Mouse (Mus musculus): Measurements from ENCODE around the gene Prss45. TPM values are rescaled to one million over a fixed set of nuclear protein-coding genes. Genes with fewer than 3 reads are reported as not detected.

The Prss45 gene
- total and polyA plus RNA-seq, 3 experiments = not detected

- TF ChIP-seq EP300 (IDR thresholded peaks at IDR 0.05; ENCODE audit: low read length) (peak; percentile 76), MAX (IDR thresholded peaks at IDR 0.05; ENCODE audit: low read length) (peak; percentile 65), MYC (IDR thresholded peaks at IDR 0.05; ENCODE audit: low read depth, low read length) (0 out of 2 replicates have a peak, but pooled peaks have one; percentile 27), SMC3 (IDR thresholded peaks at IDR 0.05; ENCODE audit: low read depth, low read length) (no peak), CHD1 (IDR thresholded peaks at IDR 0.05; ENCODE audit: low read depth, low read length) (0 out of 2 replicates have a peak, but pooled peaks have one; percentile 46), RCOR1 (conservative IDR thresholded peaks at IDR 0.05; ENCODE audit: low read depth, low read length) (peak; percentile 78), TBP (conservative IDR thresholded peaks at IDR 0.05; ENCODE audit: low read depth, low read length) (no peak), KAT2A (IDR thresholded peaks at IDR 0.05; ENCODE audit: insufficient replicate concordance, low read length) (0 out of 2 replicates have a peak, but pooled peaks have one; percentile 38), JUND (conservative IDR thresholded peaks at IDR 0.05; ENCODE audit: low read depth, low read length) (peak; percentile 52)
Measured at GRCm38 (mm10) chr9:110800834-110801479, 33.4 kb upstream of the Prss45 start (continued).

GRCm38 (mm10) chr9:110803294-110803693 lies 31.1 kb upstream of the Prss45 start:
- H3K36me3 ChIP-seq (replicated peaks in 1 of 2; ENCODE audit: control insufficient read depth in 1 of 2, insufficient read depth in 1 of 2, low read length in 1 of 2) = peaks cover 0 to 2% of the 10 kb centered on the region in 2 experiments
- H3K27ac ChIP-seq (ENCODE audit: insufficient read depth, low read depth) = no peak overlapping the region
- H3K79me2 ChIP-seq (replicated peaks; ENCODE audit: control insufficient read depth, extremely low read depth, insufficient read depth, poor library complexity, severe bottlenecking) = no peaks in the 10 kb centered on the region
- no peak overlapping the region for H3K4me3 ChIP-seq (replicated peaks in 1 of 3; ENCODE audit: low read depth in 2 of 3, low read length in 2 of 3, poor library complexity in 1 of 3)
- peak overlapping the region; percentile 39; the same call in 1 of the 2 replicates for H3K9ac ChIP-seq (ENCODE audit: insufficient read depth, low read depth)
- peaks cover 19 to 54% of the 10 kb centered on the region in 2 experiments for H3K4me1 ChIP-seq (ENCODE audit: control insufficient read depth in 1 of 2, insufficient read depth in 2 of 2)
- DNase-seq (ENCODE audit: extremely low read depth) = peak; percentile 39
- H3K27me3 ChIP-seq (replicated peaks) = no peaks in the 10 kb centered on the region
- TF ChIP-seq BHLHE40 (IDR thresholded peaks at IDR 0.05; ENCODE audit: low read depth, low read length) (no peak), POLR2A (IDR thresholded peaks at IDR 0.05; ENCODE audit: low read depth, low read length) (no peak), MAX (IDR thresholded peaks at IDR 0.05; ENCODE audit: low read length) (no peak), MAZ (IDR thresholded peaks at IDR 0.05; ENCODE audit: low read depth, low read length) (no peak), NRF1 (IDR thresholded peaks at IDR 0.05; ENCODE audit: low read depth, low read length) (no peak), ETS1 (conservative IDR thresholded peaks at IDR 0.05; ENCODE audit: low read depth, low read length) (no peak), JUN (IDR thresholded peaks at IDR 0.05; ENCODE audit: insufficient read depth, low read depth, low read length) (no peak), ZC3H11A (IDR thresholded peaks at IDR 0.05; ENCODE audit: low read depth, low read length) (no peak)
- in situ Hi-C loops (cut with MboI; ENCODE audit: low pct_ligation_motif_present, low pct_unique_long_range_greater_than_20kb, low sequenced_read_pairs) (no loop called here), dilution Hi-C loops (cut with MboI; ENCODE audit: extremely low pct_ligation_motif_present, extremely low pct_unique_long_range_greater_than_20kb, low sequenced_read_pairs) (no loop called here)
- no peaks in the 10 kb centered on the region for H3K9me3 ChIP-seq (replicated peaks; ENCODE audit: low read length)
- H3K4me2 ChIP-seq (ENCODE audit: insufficient read depth, low read depth, poor library complexity, severe bottlenecking) = peak overlapping the region; percentile 37; the same call in 1 of the 2 replicates

- dilution Hi-C loops (cut with MboI; ENCODE audit: extremely low pct_ligation_motif_present, extremely low pct_unique_long_range_greater_than_20kb, low sequenced_read_pairs) (no loop called here), in situ Hi-C loops (cut with MboI; ENCODE audit: low pct_ligation_motif_present, low pct_unique_long_range_greater_than_20kb, low sequenced_read_pairs) (no loop called here)
- H3K27ac ChIP-seq (ENCODE audit: insufficient read depth, low read depth) = no peak overlapping the region
- no peaks in the 10 kb centered on the region for H3K9me3 ChIP-seq (replicated peaks; ENCODE audit: low read length)
- no peak overlapping the region for H3K4me2 ChIP-seq (ENCODE audit: insufficient read depth, low read depth, poor library complexity, severe bottlenecking)
- H3K27me3 ChIP-seq (replicated peaks) = no peaks in the 10 kb centered on the region
- no peak overlapping the region for H3K9ac ChIP-seq (ENCODE audit: insufficient read depth, low read depth)
- peaks cover 0 to 3% of the 10 kb centered on the region in 2 experiments; a peak in 2 of 4 replicates for H3K4me1 ChIP-seq (ENCODE audit: control insufficient read depth in 1 of 2, insufficient read depth in 2 of 2)
- H3K79me2 ChIP-seq (replicated peaks; ENCODE audit: control insufficient read depth, extremely low read depth, insufficient read depth, poor library complexity, severe bottlenecking) = no peaks in the 10 kb centered on the region
- peaks cover 0 to 2% of the 10 kb centered on the region in 2 experiments for H3K36me3 ChIP-seq (replicated peaks in 1 of 2; ENCODE audit: control insufficient read depth in 1 of 2, insufficient read depth in 1 of 2, low read length in 1 of 2)
- no peak overlapping the region for H3K4me3 ChIP-seq (replicated peaks in 1 of 3; ENCODE audit: low read depth in 2 of 3, low read length in 2 of 3, poor library complexity in 1 of 3)
- DNase-seq (ENCODE audit: extremely low read depth) = no peak
- no peak for TF ChIP-seq JUND (conservative IDR thresholded peaks at IDR 0.05; ENCODE audit: low read depth, low read length)
- TF ChIP-seq MAZ (IDR thresholded peaks at IDR 0.05; ENCODE audit: low read depth, low read length) = no peak
- no peak for TF ChIP-seq NELFE (IDR thresholded peaks at IDR 0.05; ENCODE audit: low read depth, low read length)
- TF ChIP-seq POLR2A (IDR thresholded peaks at IDR 0.05; ENCODE audit: low read depth, low read length) = no peak
- no peak for TF ChIP-seq MEF2A (IDR thresholded peaks at IDR 0.05; ENCODE audit: borderline replicate concordance, low read depth, low read length)
- no peak for TF ChIP-seq E2F4 (IDR thresholded peaks at IDR 0.05; ENCODE audit: insufficient replicate concordance, low read depth, low read length)
- TF ChIP-seq MAX (IDR thresholded peaks at IDR 0.05; ENCODE audit: low read length) = no peak
- TF ChIP-seq IRF4 (IDR thresholded peaks at IDR 0.05; ENCODE audit: low read depth, low read length) = no peak
- no peak for TF ChIP-seq ZC3H11A (IDR thresholded peaks at IDR 0.05; ENCODE audit: low read depth, low read length)
- no peak for TF ChIP-seq SMC3 (IDR thresholded peaks at IDR 0.05; ENCODE audit: low read depth, low read length)
- TF ChIP-seq TCF12 (IDR thresholded peaks at IDR 0.05; ENCODE audit: low read depth, low read length) = no peak
- no peak for TF ChIP-seq PAX5 (IDR thresholded peaks at IDR 0.05; ENCODE audit: low read length)
- TF ChIP-seq MAFK (IDR thresholded peaks at IDR 0.05; ENCODE audit: insufficient replicate concordance, low read length) = no peak
Measured at GRCm38 (mm10) chr9:110810051-110810450, 24.3 kb upstream of the Prss45 start.

Data from CH12.LX (cell line).